Mouse (Mus musculus) kidney, adult 2 months (tissue): ENCODE measurements at regions not wholly inside any gene's neighbourhood (a gene's known extent, or its start where the extent isn't known, plus 50 kb on each side); places are given as distances from the start of the nearest gene placed in this dataset.

Experiments used
- CTCF ChIP-seq: fragments of 200-500 bp; conservative IDR thresholded peaks from 2 replicates; pipeline ENCODE4 v1.5.1; 2011; ENCODE audit warnings: low read depth, mild to moderate bottlenecking, control low read depth, low read length, moderate library complexity, mixed read lengths; ENCODE audit not compliant: insufficient read depth, insufficient read length
- POLR2A ChIP-seq: fragments of 200-500 bp; IDR thresholded peaks from one replicate; pipeline ENCODE4 v1.6.1; 2011; ENCODE audit warnings: low read depth, low read length, control low read depth

- no peak for TF ChIP-seq CTCF
- TF ChIP-seq POLR2A, result no peak
These were observed 51.6 kb upstream of the Gm7247 start for GRCm38 (mm10) chr14:51309951-51310350.
